Mouse (Mus musculus) forebrain, embryonic 16.5 days (tissue): ENCODE data around the gene Antxr1. TPM values are rescaled to one million over a fixed set of nuclear protein-coding genes. Genes with fewer than 3 reads are reported as not detected.

Experiments used
- ATAC-seq: fragments of 200-750 bp; cut with Nextera tagmentation; 2 replicates; pipeline ENCODE4 v1.8.0; 2017; ENCODE audit warnings: mild to moderate bottlenecking, moderate library complexity
- H3K27ac ChIP-seq: fragments of 300-500 bp; sonication (generic); 2 replicates; pipeline ENCODE4 v1.5.1; 2014; ENCODE audit warnings: low read length, control low read depth
- H3K27me3 ChIP-seq: fragments of 300-500 bp; sonication (generic); replicated peaks from 2 replicates; pipeline ENCODE4 v1.6.1; 2014; ENCODE audit warnings: low read length; ENCODE audit not compliant: control insufficient read depth, insufficient read depth
- H3K36me3 ChIP-seq: fragments of 300-500 bp; sonication (generic); 2 replicates; pipeline ENCODE4 v1.6.1; 2014; ENCODE audit not compliant: control insufficient read depth, insufficient read depth
- H3K4me1 ChIP-seq: fragments of 300-500 bp; sonication (generic); replicated peaks from 2 replicates; pipeline ENCODE4 v1.6.1; 2014; ENCODE audit warnings: low read length; ENCODE audit not compliant: control insufficient read depth, insufficient read depth
- H3K4me2 ChIP-seq: fragments of 300-500 bp; sonication (generic); 2 replicates; pipeline ENCODE4 v1.6.1; 2014; ENCODE audit warnings: mild to moderate bottlenecking, low read length, control low read depth
- H3K4me3 ChIP-seq: fragments of 300-500 bp; sonication (generic); replicated peaks from 2 replicates; pipeline ENCODE4 v1.5.1; 2014; ENCODE audit warnings: mild to moderate bottlenecking, low read length, control low read depth
- H3K9ac ChIP-seq: fragments of 300-500 bp; sonication (generic); replicated peaks from 2 replicates; pipeline ENCODE4 v1.6.1; 2014; ENCODE audit warnings: low read depth, low read length, control low read depth
- H3K9me3 ChIP-seq: fragments of 300-500 bp; sonication (generic); 2 replicates; pipeline ENCODE4 v1.6.1; 2016; ENCODE audit warnings: low read length; ENCODE audit not compliant: control insufficient read depth
- WGBS: fragments of 180-500 bp; shearing (Covaris S2); extraction: QIAGEN DNeasy Blood & Tissue Kit; methylation state at CpG from one replicate; pipeline ENCODE4 v1.1.7; 2014; 5-methylcytosine and 5-hydroxymethylcytosine counted together
- polyA plus RNA-seq: library from polyadenylated mRNA; unstranded; fragments of >200 nt; fragmentation: Nextera tagmentation; extraction: Ambion mirVana; gene quantifications from 2 replicates; pipeline ENCODE4 v1.2.1, GENCODE M21; 2015

Antxr1 gene
- polyA plus RNA-seq, 1 experiment from 2014 or later, result 3.1 TPM

GRCm38 (mm10) chr6:87277527-87277926 lies 58.1 kb downstream of the Antxr1 start:
- Histone ChIP-seq H3K27me3 (no peaks in the 10 kb centered on the region), H3K4me1 (peaks cover 14% of the 10 kb centered on the region), H3K4me2 (no peak overlapping the region), H3K27ac (no peak overlapping the region), H3K9ac (no peak overlapping the region), H3K9me3 (peaks cover 3% of the 10 kb centered on the region; the same call in 1 of the 2 replicates), H3K36me3 (no peaks in the 10 kb centered on the region), H3K4me3 (no peak overlapping the region)
- 11% methylated on average over 3 of the region's 3 CpGs for WGBS
- ATAC-seq, result 0 out of 2 replicates have a peak, but pooled peaks have one; percentile 40

GRCm38 (mm10) chr6:87276941-87277340 lies 58.7 kb downstream of the Antxr1 start:
- Histone ChIP-seq H3K9ac (no peak overlapping the region), H3K27ac (peak overlapping the region; percentile 38; the same call in 1 of the 2 replicates)
- WGBS, result 74% methylated on average over 7 of the region's 7 CpGs

GRCm38 (mm10) chr6:87274779-87275178 lies 60.8 kb downstream of the Antxr1 start:
- Histone ChIP-seq H3K9ac (no peak overlapping the region), H3K36me3 (no peaks in the 10 kb centered on the region), H3K9me3 (peaks cover 3% of the 10 kb centered on the region; the same call in 1 of the 2 replicates), H3K27me3 (no peaks in the 10 kb centered on the region), H3K27ac (no peak overlapping the region), H3K4me2 (no peak overlapping the region), H3K4me1 (peaks cover 19% of the 10 kb centered on the region), H3K4me3 (no peak overlapping the region)
- ATAC-seq, result no peak
- WGBS, result 96% methylated on average over 5 of the region's 5 CpGs

More at GRCm38 (mm10) chr6:87276941-87277340, 58.7 kb downstream of the Antxr1 start:
- peaks cover 11% of the 10 kb centered on the region for H3K4me1 ChIP-seq
- H3K4me3 ChIP-seq, result no peak overlapping the region
- H3K4me2 ChIP-seq, result no peak overlapping the region
- H3K36me3 ChIP-seq, result no peaks in the 10 kb centered on the region
- ATAC-seq, result peak; percentile 38; the same call in 1 of the 2 replicates
- H3K9me3 ChIP-seq, result peaks cover 3% of the 10 kb centered on the region; the same call in 1 of the 2 replicates
- H3K27me3 ChIP-seq, result no peaks in the 10 kb centered on the region

- WGBS, result 83% methylated on average over 3 of the region's 3 CpGs
- H3K9me3 ChIP-seq, result peaks cover 3% of the 10 kb centered on the region; the same call in 1 of the 2 replicates
Observed at GRCm38 (mm10) chr6:87273791-87274190, 61.8 kb downstream of the Antxr1 start.

GRCm38 (mm10) chr6:87273141-87273540 lies 62.5 kb downstream of the Antxr1 start:
- H3K27ac ChIP-seq, result no peak overlapping the region
- H3K9ac ChIP-seq, result no peak overlapping the region
- ATAC-seq, result no peak
- H3K4me3 ChIP-seq, result no peak overlapping the region
- no peaks in the 10 kb centered on the region for H3K36me3 ChIP-seq
- peaks cover 3% of the 10 kb centered on the region; the same call in 1 of the 2 replicates for H3K9me3 ChIP-seq
- no peak overlapping the region for H3K4me2 ChIP-seq
- 82% methylated on average over 4 of the region's 4 CpGs for WGBS
- H3K27me3 ChIP-seq, result no peaks in the 10 kb centered on the region
- peaks cover 19% of the 10 kb centered on the region for H3K4me1 ChIP-seq

More at GRCm38 (mm10) chr6:87273791-87274190, 61.8 kb downstream of the Antxr1 start:
- H3K4me2 ChIP-seq, result no peak overlapping the region
- H3K9ac ChIP-seq, result no peak overlapping the region
- H3K27ac ChIP-seq, result no peak overlapping the region
- no peak overlapping the region for H3K4me3 ChIP-seq
- H3K27me3 ChIP-seq, result no peaks in the 10 kb centered on the region
- peaks cover 19% of the 10 kb centered on the region for H3K4me1 ChIP-seq
- no peak for ATAC-seq
- no peaks in the 10 kb centered on the region for H3K36me3 ChIP-seq

- Histone ChIP-seq H3K9me3 (peaks cover 3% of the 10 kb centered on the region; the same call in 1 of the 2 replicates), H3K4me3 (no peak overlapping the region), H3K27me3 (no peaks in the 10 kb centered on the region), H3K36me3 (no peaks in the 10 kb centered on the region), H3K9ac (no peak overlapping the region), H3K27ac (no peak overlapping the region), H3K4me1 (peaks cover 13% of the 10 kb centered on the region), H3K4me2 (no peak overlapping the region)
- ATAC-seq, result no peak
- WGBS, result 95% methylated on average over 2 of the region's 2 CpGs
Observed at GRCm38 (mm10) chr6:87272202-87272601, 63.4 kb downstream of the Antxr1 start.

GRCm38 (mm10) chr6:87270452-87270851 lies 65.2 kb downstream of the Antxr1 start:
- no peak overlapping the region for H3K4me3 ChIP-seq
- no peak overlapping the region for H3K9ac ChIP-seq
- H3K4me2 ChIP-seq, result no peak overlapping the region
- H3K27me3 ChIP-seq, result no peaks in the 10 kb centered on the region
- H3K4me1 ChIP-seq, result peaks cover 7% of the 10 kb centered on the region; the same call in 1 of the 2 replicates
- WGBS, result 37% methylated on average over 7 of the region's 7 CpGs
- no peak overlapping the region for H3K27ac ChIP-seq
- ATAC-seq, result no peak; the same call in 1 of the 2 replicates
- H3K9me3 ChIP-seq, result peaks cover 3% of the 10 kb centered on the region; the same call in 1 of the 2 replicates
- H3K36me3 ChIP-seq, result no peaks in the 10 kb centered on the region

- peaks cover 7% of the 10 kb centered on the region; the same call in 1 of the 2 replicates for H3K4me1 ChIP-seq
- no peak overlapping the region for H3K4me2 ChIP-seq
- no peak for ATAC-seq
- WGBS, result 81% methylated on average over 7 of the region's 7 CpGs
- no peaks in the 10 kb centered on the region for H3K36me3 ChIP-seq
- peaks cover 3% of the 10 kb centered on the region; the same call in 1 of the 2 replicates for H3K9me3 ChIP-seq
- H3K4me3 ChIP-seq, result no peak overlapping the region
- no peak overlapping the region for H3K27ac ChIP-seq
- no peak overlapping the region for H3K9ac ChIP-seq
- no peaks in the 10 kb centered on the region for H3K27me3 ChIP-seq
Observed at GRCm38 (mm10) chr6:87269950-87270349, 65.7 kb downstream of the Antxr1 start.

GRCm38 (mm10) chr6:87262666-87263065 lies 73.0 kb downstream of the Antxr1 start:
- Histone ChIP-seq H3K36me3 (no peaks in the 10 kb centered on the region), H3K4me2 (no peak overlapping the region), H3K27me3 (no peaks in the 10 kb centered on the region), H3K27ac (no peak overlapping the region), H3K9me3 (no peaks in the 10 kb centered on the region), H3K4me1 (peaks cover 15% of the 10 kb centered on the region), H3K9ac (no peak overlapping the region), H3K4me3 (no peak overlapping the region)
- 35% methylated on average over 2 of the region's 2 CpGs for WGBS
- ATAC-seq, result no peak
